In the genomic region with DNA sequence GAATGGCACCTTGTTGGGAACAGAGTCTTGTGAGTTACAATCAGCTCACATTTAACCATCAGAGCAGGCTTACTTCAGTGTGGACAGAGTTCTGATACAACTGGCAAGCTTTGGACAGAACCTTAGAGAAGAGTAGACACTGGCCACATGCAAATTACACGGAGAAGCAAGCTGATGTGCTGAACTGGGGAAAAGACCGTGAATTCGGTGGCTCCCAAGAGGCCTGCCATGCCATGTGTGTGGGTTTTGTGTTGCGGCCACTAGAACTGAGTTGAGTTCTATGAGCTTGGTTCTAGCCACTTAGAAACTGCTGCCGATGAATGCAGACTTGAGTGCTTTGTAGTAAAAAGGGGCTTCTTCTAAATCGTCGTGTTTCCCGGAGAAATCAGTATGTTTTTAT, we compare ENCODE assay signal across 24 mouse cellular contexts.
A peak's percentile ranks its signal among the peaks of the same experiment; 100 is the strongest.
DNase-seq lines count a peak whose midpoint lies in the region; ATAC-seq and TF ChIP-seq lines count a peak whose summit lies in the region.
"Had no signal": no experiment of that assay in that cellular context is flagged by ENCODE, and none has a peak within 500 bp of the region (broad histone marks: within the 10 kb centered on the region; RNA-seq: fewer than 3 reads in every experiment).

No protein-coding gene starts in this region.

- no peak overlapping the region for H3K4me3 ChIP-seq in embryonic facial prominence, embryonic 12.5 days
- no peak overlapping the region for H3K4me3 ChIP-seq in embryonic facial prominence, embryonic 10.5 days
- no peak overlapping the region for H3K4me3 ChIP-seq in CH12.LX (replicated peaks in 1 of 3; ENCODE audit: low read depth in 2 of 3, low read length in 2 of 3, poor library complexity in 1 of 3)
- H3K4me3 ChIP-seq in limb, embryonic 14.5 days (replicated peaks; ENCODE audit: low read length) = no peak overlapping the region
- H3K4me3 ChIP-seq: embryonic facial prominence, embryonic 13.5 days; erythroblast, embryonic 14.5 days; forebrain, embryonic 12.5 days; forebrain, embryonic 15.5 days; heart, embryonic 12.5 days; heart, embryonic 15.5 days; hindbrain, embryonic 10.5 days; hindbrain, embryonic 13.5 days had no signal

- WGBS in embryonic facial prominence, embryonic 12.5 days = 76% methylated on average over 8 of the region's 8 CpGs
- WGBS in embryonic facial prominence, embryonic 10.5 days = 86% methylated on average over 8 of the region's 8 CpGs
- 77% methylated on average over 8 of the region's 8 CpGs for WGBS in limb, embryonic 14.5 days

- no peaks in the 10 kb centered on the region for H3K9me3 ChIP-seq in embryonic facial prominence, embryonic 12.5 days
- no peaks in the 10 kb centered on the region for H3K9me3 ChIP-seq in embryonic facial prominence, embryonic 10.5 days
- no peaks in the 10 kb centered on the region for H3K9me3 ChIP-seq in CH12.LX (replicated peaks; ENCODE audit: low read length)
- no peaks in the 10 kb centered on the region for H3K9me3 ChIP-seq in limb, embryonic 14.5 days (ENCODE audit: control insufficient read depth, low read length)
- H3K9me3 ChIP-seq: embryonic facial prominence, embryonic 13.5 days; forebrain, embryonic 12.5 days; forebrain, embryonic 15.5 days; heart, embryonic 12.5 days; heart, embryonic 15.5 days; hindbrain, embryonic 10.5 days; hindbrain, embryonic 13.5 days had no signal

- in situ Hi-C loops in CH12.LX (cut with MboI; ENCODE audit: low pct_ligation_motif_present, low pct_unique_long_range_greater_than_20kb, low sequenced_read_pairs) = no loop called here

- no peak for DNase-seq in embryonic facial prominence, embryonic 10.5 days (ENCODE audit: low spot score)
- peak; percentile 80 for DNase-seq in CH12.LX (ENCODE audit: extremely low read depth)
- no peak for DNase-seq in limb, embryonic 14.5 days (ENCODE audit: low spot score)
- DNase-seq in right cerebral cortex, postnatal 36 days (ENCODE audit: low spot score in 2 of 2) = no peak
- DNase-seq in ovary, postnatal 14 days (ENCODE audit: low spot score) = no peak
- DNase-seq: adrenal gland, postnatal 10 days; adrenal gland, postnatal 36 days; cerebellum, adult 18-20 months; cerebellum, adult 9-10 months; cerebellum, postnatal 14 days; gastrocnemius, postnatal 25 days; heart, adult 18-20 months; heart, postnatal 10 days; heart, postnatal 36 days had no signal

- H3K36me3 ChIP-seq in embryonic facial prominence, embryonic 12.5 days = no peaks in the 10 kb centered on the region
- no peaks in the 10 kb centered on the region for H3K36me3 ChIP-seq in embryonic facial prominence, embryonic 10.5 days (replicated peaks)
- H3K36me3 ChIP-seq in CH12.LX (replicated peaks in 1 of 2; ENCODE audit: control insufficient read depth in 1 of 2, insufficient read depth in 1 of 2, low read length in 1 of 2) = peaks cover 0 to 21% of the 10 kb centered on the region in 2 experiments
- H3K36me3 ChIP-seq in limb, embryonic 14.5 days (ENCODE audit: control insufficient read depth, insufficient read depth, low read length) = no peaks in the 10 kb centered on the region
- H3K36me3 ChIP-seq: embryonic facial prominence, embryonic 13.5 days; forebrain, embryonic 12.5 days; forebrain, embryonic 15.5 days; heart, embryonic 12.5 days; heart, embryonic 15.5 days; hindbrain, embryonic 10.5 days; hindbrain, embryonic 13.5 days had no signal

- no peak for ATAC-seq in embryonic facial prominence, embryonic 12.5 days (ENCODE audit: insufficient number of reproducible peaks, insufficient read depth, low FRiP score, low TSS enrichment)
- no peak for ATAC-seq in limb, embryonic 14.5 days (ENCODE audit: low FRiP score, low read depth)
- ATAC-seq: forebrain, embryonic 15.5 days; hindbrain, embryonic 16.5 days had no signal

- H3K27ac ChIP-seq in embryonic facial prominence, embryonic 12.5 days = 0 out of 2 replicates have a peak overlapping the region, but pooled peaks have one; percentile 23
- H3K27ac ChIP-seq in embryonic facial prominence, embryonic 10.5 days (replicated peaks) = no peak overlapping the region; the same call in 1 of the 2 replicates
- H3K27ac ChIP-seq in CH12.LX (ENCODE audit: insufficient read depth, low read depth) = peak overlapping the region; percentile 23; the same call in 1 of the 2 replicates
- peak overlapping the region; percentile 20; the same call in 1 of the 2 replicates for H3K27ac ChIP-seq in limb, embryonic 14.5 days (replicated peaks; ENCODE audit: low read depth, low read length)
- H3K27ac ChIP-seq: embryonic facial prominence, embryonic 13.5 days; forebrain, embryonic 12.5 days; forebrain, embryonic 15.5 days; heart, embryonic 15.5 days; hindbrain, embryonic 10.5 days; hindbrain, embryonic 13.5 days had no signal

- no peaks in the 10 kb centered on the region for H3K27me3 ChIP-seq in embryonic facial prominence, embryonic 12.5 days
- no peaks in the 10 kb centered on the region for H3K27me3 ChIP-seq in embryonic facial prominence, embryonic 10.5 days (replicated peaks; ENCODE audit: low read depth, poor library complexity, severe bottlenecking)
- H3K27me3 ChIP-seq in CH12.LX (replicated peaks) = no peaks in the 10 kb centered on the region
- no peaks in the 10 kb centered on the region for H3K27me3 ChIP-seq in limb, embryonic 14.5 days (ENCODE audit: control insufficient read depth, insufficient read depth, low read length)
- H3K27me3 ChIP-seq: embryonic facial prominence, embryonic 13.5 days; forebrain, embryonic 12.5 days; forebrain, embryonic 15.5 days; heart, embryonic 12.5 days; heart, embryonic 15.5 days; hindbrain, embryonic 13.5 days had no signal

- H3K4me2 ChIP-seq in embryonic facial prominence, embryonic 12.5 days (replicated peaks) = no peak overlapping the region
- peak overlapping the region; percentile 45 for H3K4me2 ChIP-seq in CH12.LX (ENCODE audit: insufficient read depth, low read depth, poor library complexity, severe bottlenecking)
- no peak overlapping the region for H3K4me2 ChIP-seq in limb, embryonic 14.5 days (replicated peaks; ENCODE audit: low read depth, low read length, severe bottlenecking)
- H3K4me2 ChIP-seq: embryonic facial prominence, embryonic 13.5 days; forebrain, embryonic 12.5 days; forebrain, embryonic 15.5 days; heart, embryonic 12.5 days; heart, embryonic 15.5 days; hindbrain, embryonic 13.5 days had no signal

- TF ChIP-seq POLR2A in CH12.LX (IDR thresholded peaks at IDR 0.05; ENCODE audit: low read depth, low read length) = no peak
- TF ChIP-seq POLR2A in limb, embryonic 14.5 days (IDR thresholded peaks at IDR 0.05; ENCODE audit: borderline replicate concordance, extremely low read depth, insufficient read depth, insufficient read length) = no peak

- peak; percentile 63 for TF ChIP-seq EP300 in CH12.LX (IDR thresholded peaks at IDR 0.05; ENCODE audit: low read length)

- peaks cover 27% of the 10 kb centered on the region for H3K79me2 ChIP-seq in CH12.LX (replicated peaks; ENCODE audit: control insufficient read depth, extremely low read depth, insufficient read depth, poor library complexity, severe bottlenecking)

- TF ChIP-seq CTCF in CH12.LX (conservative IDR thresholded peaks at IDR 0.05 in 1 of 2, IDR thresholded peaks at IDR 0.05 in 1 of 2; ENCODE audit: low read depth in 2 of 2, low read length in 2 of 2) = no peak

- H3K9ac ChIP-seq in embryonic facial prominence, embryonic 12.5 days = no peak overlapping the region
- H3K9ac ChIP-seq in CH12.LX (ENCODE audit: insufficient read depth, low read depth) = no peak overlapping the region
- no peak overlapping the region for H3K9ac ChIP-seq in limb, embryonic 14.5 days (ENCODE audit: low read depth, low read length, severe bottlenecking)
- H3K9ac ChIP-seq: embryonic facial prominence, embryonic 13.5 days; forebrain, embryonic 12.5 days; forebrain, embryonic 15.5 days; heart, embryonic 12.5 days; heart, embryonic 15.5 days; hindbrain, embryonic 13.5 days had no signal

- H3K4me1 ChIP-seq in embryonic facial prominence, embryonic 12.5 days = peaks cover 19% of the 10 kb centered on the region
- peaks cover 19% of the 10 kb centered on the region for H3K4me1 ChIP-seq in embryonic facial prominence, embryonic 10.5 days
- H3K4me1 ChIP-seq in CH12.LX (ENCODE audit: control insufficient read depth in 1 of 2, insufficient read depth in 2 of 2) = peaks cover 14 to 44% of the 10 kb centered on the region in 2 experiments
- H3K4me1 ChIP-seq in limb, embryonic 14.5 days (ENCODE audit: control insufficient read depth, insufficient read depth, low read length) = peaks cover 4% of the 10 kb centered on the region; the same call in 1 of the 2 replicates

- dilution Hi-C loops in CH12.LX (cut with MboI; ENCODE audit: extremely low pct_ligation_motif_present, extremely low pct_unique_long_range_greater_than_20kb, low sequenced_read_pairs) = no loop called here

- no peak; the same call in 1 of the 2 replicates for TF ChIP-seq RAD21 in CH12.LX (IDR thresholded peaks at IDR 0.05; ENCODE audit: low read depth, low read length)

TF ChIP-seq in CH12.LX, 34 proteins besides CTCF, POLR2A, EP300 and RAD21 (continues in another document):
- TF ChIP-seq CHD1 (IDR thresholded peaks at IDR 0.05; ENCODE audit: low read depth, low read length) (no peak), IRF4 (IDR thresholded peaks at IDR 0.05; ENCODE audit: low read depth, low read length) (peak; percentile 53; the same call in 1 of the 2 replicates), USF1 (IDR thresholded peaks at IDR 0.05; ENCODE audit: low read depth, low read length) (no peak), MAX (IDR thresholded peaks at IDR 0.05; ENCODE audit: low read length) (peak; percentile 78), UBTF (IDR thresholded peaks at IDR 0.05; ENCODE audit: low read depth, low read length) (no peak), CHD2 (IDR thresholded peaks at IDR 0.05; ENCODE audit: low read length) (no peak), KAT2A (IDR thresholded peaks at IDR 0.05; ENCODE audit: insufficient replicate concordance, low read length) (0 out of 2 replicates have a peak, but pooled peaks have one; percentile 33), MYC (IDR thresholded peaks at IDR 0.05; ENCODE audit: low read depth, low read length) (peak; percentile 84), TBP (conservative IDR thresholded peaks at IDR 0.05; ENCODE audit: low read depth, low read length) (0 out of 2 replicates have a peak, but pooled peaks have one; percentile 26), MXI1 (IDR thresholded peaks at IDR 0.05; ENCODE audit: low read depth, low read length) (peak; percentile 88), GABPA (IDR thresholded peaks at IDR 0.05; ENCODE audit: insufficient replicate concordance, low read depth, low read length) (no peak), PAX5 (IDR thresholded peaks at IDR 0.05; ENCODE audit: low read length) (no peak), SIN3A (IDR thresholded peaks at IDR 0.05; ENCODE audit: low read length) (no peak; the same call in 1 of the 2 replicates), ETS1 (conservative IDR thresholded peaks at IDR 0.05; ENCODE audit: low read depth, low read length) (peak; percentile 58), MAFK (IDR thresholded peaks at IDR 0.05; ENCODE audit: insufficient replicate concordance, low read length) (0 out of 2 replicates have a peak, but pooled peaks have one; percentile 27), NRF1 (IDR thresholded peaks at IDR 0.05; ENCODE audit: low read depth, low read length) (no peak), MAZ (IDR thresholded peaks at IDR 0.05; ENCODE audit: low read depth, low read length) (0 out of 2 replicates have a peak, but pooled peaks have one; percentile 21)
